Mouse (Mus musculus) heart, adult 2 months (tissue): Measurements from ENCODE around the gene Cmya5. TPM values are rescaled to one million over a fixed set of nuclear protein-coding genes. Genes with fewer than 3 reads are reported as not detected.

ENCODE experiments used
- DNase-seq, 2 experiments: peaks; one replicate each; pipeline ENCODE4 v3.0.0; 2021
- H3K27ac ChIP-seq: fragments of 200-600 bp; 2 replicates; pipeline ENCODE4 v1.8.1; 2022
- H3K27me3 ChIP-seq: fragments of 200-500 bp; 2 replicates; pipeline ENCODE4 v1.6.1; 2012; ENCODE audit warnings: mild to moderate bottlenecking, low read length, inconsistent platforms, mixed read lengths; ENCODE audit not compliant: control insufficient read depth, insufficient read depth
- H3K36me3 ChIP-seq: fragments of 200-500 bp; 2 replicates; pipeline ENCODE4 v1.6.1; 2012; ENCODE audit warnings: low read length, inconsistent platforms; ENCODE audit not compliant: control insufficient read depth, insufficient read depth
- H3K4me1 ChIP-seq: fragments of 200-500 bp; 2 replicates; pipeline ENCODE4 v1.6.1; 2011; ENCODE audit warnings: low read length; ENCODE audit not compliant: control insufficient read depth, insufficient read depth
- H3K4me3 ChIP-seq: fragments of 200-600 bp; 2 replicates; pipeline ENCODE4 v1.8.1; 2022
- H3K79me2 ChIP-seq: fragments of 200-500 bp; replicated peaks from 2 replicates; pipeline ENCODE4 v1.6.1; 2012; ENCODE audit warnings: mild to moderate bottlenecking, inconsistent platforms, low read length, moderate library complexity, mixed read lengths; ENCODE audit not compliant: control insufficient read depth, insufficient read depth
- H3K9ac ChIP-seq: fragments of 200-500 bp; 2 replicates; pipeline ENCODE4 v1.6.1; 2012; ENCODE audit warnings: low read depth, mild to moderate bottlenecking, control low read depth, inconsistent platforms, low read length, mixed read lengths
- CTCF ChIP-seq: fragments of 200-600 bp; IDR thresholded peaks from 2 replicates; pipeline ENCODE4 v1.8.1; 2022; ENCODE audit warnings: antibody characterized with exemption, mild to moderate bottlenecking, moderate library complexity
- EP300 ChIP-seq: fragments of 200-500 bp; IDR thresholded peaks from 2 replicates; pipeline ENCODE4 v1.6.1; 2011; ENCODE audit warnings: low read depth, low read length, control low read depth; ENCODE audit not compliant: insufficient read depth
- POLR2A ChIP-seq: fragments of 200-500 bp; IDR thresholded peaks from 2 replicates; pipeline ENCODE4 v1.6.1; 2011; ENCODE audit warnings: mild to moderate bottlenecking, low read depth, low read length, control low read depth; ENCODE audit not compliant: insufficient read depth
- WGBS: fragments of 180-500 bp; shearing (Covaris S2); methylation state at CpG from one replicate; pipeline ENCODE4 v1.1.7; 2018; 5-methylcytosine and 5-hydroxymethylcytosine counted together
- intact Hi-C: fragments of 180-260 bp; cut with DNase I; formaldehyde crosslinking; loops from one replicate; pipeline ENCODE4 v1.15.1; 2025
- polyA plus RNA-seq: library from polyadenylated mRNA; depleted of rRNA; stranded (reverse); fragments of >200 nt; gene quantifications from 2 replicates; pipeline ENCODE4 v1.2.3, GENCODE M21; 2012
- total RNA-seq, 2 experiments: library from RNA; stranded (reverse); gene quantifications; 2 replicates each; pipeline ENCODE4 v1.2.3; 2021

Cmya5 gene
- total and polyA plus RNA-seq, 3 experiments: 46.3 to 392 (median 335) TPM

GRCm38 (mm10) chr13:93143819-93144283 lies 673 bp downstream of the Cmya5 start:
- Histone ChIP-seq H3K4me1 (peaks cover 4% of the 10 kb centered on the region), H3K4me3 (peak overlapping the region; percentile 48), H3K79me2 (no peaks in the 10 kb centered on the region), H3K36me3 (no peaks in the 10 kb centered on the region; the same call in none of the 2 replicates), H3K27me3 (no peaks in the 10 kb centered on the region), H3K27ac (peak overlapping the region; percentile 90), H3K9ac (peak overlapping the region; percentile 86)
- 22% methylated on average over 11 of the region's 11 CpGs for WGBS
- no peak for TF ChIP-seq EP300
- peak; percentile 34 to 47 for DNase-seq
- intact Hi-C loops: loop anchor here (5.0 to 10.0 kb wide), 4 partner anchors 49 to 353 kb away; partner anchors contain the start of gene Jmy

GRCm38 (mm10) chr13:93141184-93141583 lies 3.3 kb downstream of the Cmya5 start:
- TF ChIP-seq POLR2A (no peak), CTCF (no peak), EP300 (no peak)
- no peak overlapping the region for H3K27ac ChIP-seq
- H3K79me2 ChIP-seq: no peaks in the 10 kb centered on the region
- no peak overlapping the region for H3K9ac ChIP-seq
- WGBS: 82% methylated on average over 6 of the region's 6 CpGs
- H3K36me3 ChIP-seq: no peaks in the 10 kb centered on the region; the same call in none of the 2 replicates
- intact Hi-C loops: loop anchor here (5.0 to 10.0 kb wide), 4 partner anchors 46 to 356 kb away; partner anchors contain the start of gene Jmy
- no peaks in the 10 kb centered on the region for H3K27me3 ChIP-seq
- no peak for DNase-seq
- H3K4me3 ChIP-seq: no peak overlapping the region
- H3K4me1 ChIP-seq: peaks cover 4% of the 10 kb centered on the region

GRCm38 (mm10) chr13:93138059-93138458 lies 6.5 kb downstream of the Cmya5 start:
- Histone ChIP-seq H3K36me3 (peaks cover 4% of the 10 kb centered on the region), H3K27me3 (no peaks in the 10 kb centered on the region), H3K4me1 (peaks cover 3% of the 10 kb centered on the region; the same call in 1 of the 2 replicates), H3K4me3 (no peak overlapping the region), H3K79me2 (no peaks in the 10 kb centered on the region), H3K27ac (peak overlapping the region; percentile 85), H3K9ac (no peak overlapping the region)
- intact Hi-C loops: no loop called here
- TF ChIP-seq POLR2A: 0 out of 2 replicates have a peak, but pooled peaks have one; percentile 37
- TF ChIP-seq CTCF: no peak
- TF ChIP-seq EP300: peak; percentile 79
- peak; percentile 42 to 71 for DNase-seq
- 57% methylated on average over 1 of the region's 1 CpGs for WGBS

- TF ChIP-seq EP300 (0 out of 2 replicates have a peak, but pooled peaks have one; percentile 35), POLR2A (no peak), CTCF (no peak)
- intact Hi-C loops: no loop called here
- no peak overlapping the region for H3K4me3 ChIP-seq
Measured at GRCm38 (mm10) chr13:93137098-93137497, 7.4 kb downstream of the Cmya5 start.

GRCm38 (mm10) chr13:93136251-93136650 lies 8.3 kb downstream of the Cmya5 start:
- 0 out of 2 replicates have a peak, but pooled peaks cover 1% of the 10 kb centered on the region for H3K4me1 ChIP-seq
- H3K27ac ChIP-seq: peak overlapping the region; percentile 85
- no peak overlapping the region for H3K9ac ChIP-seq
- intact Hi-C loops: no loop called here
- H3K4me3 ChIP-seq: no peak overlapping the region
- no peaks in the 10 kb centered on the region for H3K27me3 ChIP-seq
- DNase-seq: peak in 1 of 2 experiments; percentile 37
- TF ChIP-seq EP300 (0 out of 2 replicates have a peak, but pooled peaks have one; percentile 62), POLR2A (no peak)
- 67% methylated on average over 1 of the region's 1 CpGs for WGBS
- H3K79me2 ChIP-seq: no peaks in the 10 kb centered on the region
- H3K36me3 ChIP-seq: peaks cover 4% of the 10 kb centered on the region

More at GRCm38 (mm10) chr13:93137098-93137497, 7.4 kb downstream of the Cmya5 start:
- Histone ChIP-seq H3K79me2 (no peaks in the 10 kb centered on the region), H3K27ac (peak overlapping the region; percentile 85), H3K9ac (no peak overlapping the region), H3K36me3 (peaks cover 4% of the 10 kb centered on the region), H3K4me1 (0 out of 2 replicates have a peak, but pooled peaks cover 1% of the 10 kb centered on the region), H3K27me3 (no peaks in the 10 kb centered on the region)
- 73% methylated on average over 7 of the region's 7 CpGs for WGBS
- no peak for DNase-seq

- Histone ChIP-seq H3K27ac (peak overlapping the region; percentile 85), H3K9ac (no peak overlapping the region), H3K27me3 (no peaks in the 10 kb centered on the region), H3K4me3 (no peak overlapping the region), H3K4me1 (0 out of 2 replicates have a peak, but pooled peaks cover 1% of the 10 kb centered on the region), H3K36me3 (peaks cover 4% of the 10 kb centered on the region), H3K79me2 (no peaks in the 10 kb centered on the region)
- TF ChIP-seq POLR2A: no peak
- no peak for TF ChIP-seq EP300
- TF ChIP-seq CTCF: no peak
- DNase-seq: no peak
- 66% methylated on average over 2 of the region's 2 CpGs for WGBS
- intact Hi-C loops: no loop called here
Measured at GRCm38 (mm10) chr13:93135501-93135900, 9.0 kb downstream of the Cmya5 start.
